ENCODE assay signal across 14 mouse cellular contexts in genomic region chr15:5495187-5495849, GRCm38 (mm10).
DNase-seq lines count a peak whose midpoint lies in the region; ATAC-seq and TF ChIP-seq lines count a peak whose summit lies in the region.
"Had no signal": no experiment of that assay in that cellular context is flagged by ENCODE, and none has a peak within 500 bp of the region (broad histone marks: within the 10 kb centered on the region; RNA-seq: fewer than 3 reads in every experiment).

No protein-coding gene starts in this region.

- TF ChIP-seq CTCF in lung, embryonic 14.5 days (IDR thresholded peaks at IDR 0.05; ENCODE audit: low read depth): no peak

- no peaks in the 10 kb centered on the region for H3K27me3 ChIP-seq in lung, embryonic 14.5 days (ENCODE audit: insufficient read depth, low read length)
- no peaks in the 10 kb centered on the region for H3K27me3 ChIP-seq in kidney, embryonic 16.5 days (ENCODE audit: insufficient read depth, low read length)
- H3K27me3 ChIP-seq: forebrain, embryonic 15.5 days; hindbrain, embryonic 12.5 days; liver, embryonic 12.5 days; midbrain, embryonic 13.5 days had no signal

- 57% methylated on average over 8 of the region's 8 CpGs for WGBS in lung, embryonic 14.5 days
- WGBS in kidney, embryonic 16.5 days: 77% methylated on average over 8 of the region's 8 CpGs

- H3K4me2 ChIP-seq in lung, embryonic 14.5 days: no peak overlapping the region
- no peak overlapping the region for H3K4me2 ChIP-seq in kidney, embryonic 16.5 days (replicated peaks; ENCODE audit: low read depth, low read length)
- H3K4me2 ChIP-seq: forebrain, embryonic 15.5 days; hindbrain, embryonic 12.5 days; liver, embryonic 12.5 days; midbrain, embryonic 13.5 days had no signal

- H3K4me1 ChIP-seq in lung, embryonic 14.5 days (ENCODE audit: insufficient read depth): no peaks in the 10 kb centered on the region
- H3K4me1 ChIP-seq in kidney, embryonic 16.5 days (ENCODE audit: insufficient read depth, low read length): no peaks in the 10 kb centered on the region
- H3K4me1 ChIP-seq: forebrain, embryonic 15.5 days; hindbrain, embryonic 12.5 days; liver, embryonic 12.5 days; midbrain, embryonic 13.5 days had no signal

- no peaks in the 10 kb centered on the region for H3K36me3 ChIP-seq in lung, embryonic 14.5 days (ENCODE audit: insufficient read depth)
- H3K36me3 ChIP-seq in kidney, embryonic 16.5 days (ENCODE audit: insufficient read depth, low read length): no peaks in the 10 kb centered on the region
- H3K36me3 ChIP-seq: forebrain, embryonic 15.5 days; hindbrain, embryonic 12.5 days; liver, embryonic 12.5 days; midbrain, embryonic 13.5 days had no signal

- no peak overlapping the region for H3K27ac ChIP-seq in lung, embryonic 14.5 days (ENCODE audit: low read depth)
- H3K27ac ChIP-seq in kidney, embryonic 16.5 days (ENCODE audit: low read length): no peak overlapping the region
- H3K27ac ChIP-seq: forebrain, embryonic 15.5 days; hindbrain, embryonic 12.5 days; kidney, postnatal 0 days; liver, embryonic 12.5 days; midbrain, embryonic 13.5 days had no signal

- no peaks in the 10 kb centered on the region for H3K9me3 ChIP-seq in lung, embryonic 14.5 days (ENCODE audit: low read depth, low read length)
- no peaks in the 10 kb centered on the region for H3K9me3 ChIP-seq in kidney, embryonic 16.5 days (ENCODE audit: low read length)
- H3K9me3 ChIP-seq: forebrain, embryonic 15.5 days; hindbrain, embryonic 12.5 days; liver, embryonic 12.5 days; midbrain, embryonic 13.5 days had no signal

- H3K4me3 ChIP-seq in lung, embryonic 14.5 days (ENCODE audit: low read depth, low read length): no peak overlapping the region
- no peak overlapping the region for H3K4me3 ChIP-seq in kidney, embryonic 16.5 days (ENCODE audit: low read length)
- H3K4me3 ChIP-seq: forebrain, embryonic 15.5 days; hindbrain, embryonic 12.5 days; liver, embryonic 12.5 days; midbrain, embryonic 13.5 days had no signal

- H3K9ac ChIP-seq in lung, embryonic 14.5 days: no peak overlapping the region
- H3K9ac ChIP-seq in kidney, embryonic 16.5 days (replicated peaks; ENCODE audit: low read length): no peak overlapping the region
- H3K9ac ChIP-seq: forebrain, embryonic 15.5 days; hindbrain, embryonic 12.5 days; liver, embryonic 12.5 days; midbrain, embryonic 13.5 days had no signal

- no peak for ATAC-seq in lung, embryonic 14.5 days (ENCODE audit: insufficient read depth)
- no peak for ATAC-seq in kidney, embryonic 16.5 days (ENCODE audit: low FRiP score, low TSS enrichment)
- ATAC-seq: forebrain, embryonic 15.5 days; liver, embryonic 12.5 days; midbrain, embryonic 13.5 days had no signal

- peak; percentile 14 to 40 for DNase-seq in urinary bladder, adult 18-20 months (ENCODE audit: low spot score in 2 of 2)
- no peak for DNase-seq in urinary bladder, postnatal 25 days (ENCODE audit: low spot score)
- DNase-seq in adrenal gland, postnatal 14 days: peak; percentile 41
- peak; percentile 17 for DNase-seq in lung, embryonic 14.5 days
- DNase-seq in skeletal muscle tissue, adult 2 months (ENCODE audit: low read depth, low spot score): peak; percentile 1
- DNase-seq in layer of hippocampus, postnatal 25 days (ENCODE audit: extremely low spot score in 1 of 2, low spot score in 1 of 2): no peak
- DNase-seq in gastrocnemius, postnatal 25 days: no peak
- DNase-seq: cerebellum, adult 9-11 months had no signal

Comparison
In these comparisons a context has a peak if more than half of its experiments do, and no peak if none do; other contexts are left out.
1. DNase-seq: peak in urinary bladder, adult 18-20 months (2 of 2), adrenal gland, postnatal 14 days (single experiment), lung, embryonic 14.5 days (single experiment) and skeletal muscle tissue, adult 2 months (single experiment); none in urinary bladder, postnatal 25 days (single experiment), layer of hippocampus, postnatal 25 days (0 of 2) and gastrocnemius, postnatal 25 days (single experiment).